Mouse (Mus musculus) testis, adult 2 months (tissue): Measurements from ENCODE around the gene Ehd4.

Source experiments
- CTCF ChIP-seq: fragments of 200-500 bp; IDR thresholded peaks from 2 replicates; pipeline ENCODE4 v1.5.1; 2012; ENCODE audit warnings: low read depth, mild to moderate bottlenecking, inconsistent platforms, low read length, moderate library complexity; ENCODE audit not compliant: control insufficient read depth, insufficient read depth, insufficient replicate concordance
- POLR2A ChIP-seq: fragments of 200-500 bp; IDR thresholded peaks from 2 replicates; pipeline ENCODE4 v1.6.1; 2012; ENCODE audit warnings: low read depth, mild to moderate bottlenecking, inconsistent platforms, low read length, moderate library complexity; ENCODE audit not compliant: control insufficient read depth

DNA sequence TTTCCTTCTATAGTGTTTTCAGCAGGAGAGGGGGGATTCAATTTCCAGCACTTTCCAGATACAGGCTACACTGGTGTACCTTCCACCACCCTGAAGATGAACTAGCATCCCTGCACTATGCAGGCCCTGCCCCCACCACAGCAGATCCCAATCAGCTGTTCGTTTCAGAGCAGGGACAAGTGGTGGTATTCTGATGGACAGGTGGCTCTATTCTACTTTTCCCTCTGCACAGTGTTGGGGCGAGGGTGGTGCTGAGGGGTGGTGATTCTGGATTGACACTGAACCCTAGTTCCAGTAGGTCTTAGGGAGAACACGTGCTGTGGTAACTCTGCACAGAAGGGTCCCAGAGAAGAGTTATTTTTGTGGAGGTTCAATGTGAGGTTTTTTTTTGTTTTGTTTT, 43.2 kb downstream of the Ehd4 start:
- no peak for TF ChIP-seq CTCF
- TF ChIP-seq POLR2A, result no peak
